Mouse (Mus musculus) kidney, adult 9 months (tissue): ENCODE results near the gene Atg4c.

Experiments used
- DNase-seq: peaks from one replicate; pipeline ENCODE4 v3.0.0; 2022

The Atg4c gene

GRCm38 (mm10) chr4:99186412-99187125 is 7.2 kb upstream of the Atg4c start:
- no peak for DNase-seq

- DNase-seq: no peak
These were observed 1.1 kb upstream of the Atg4c start for GRCm38 (mm10) chr4:99192640-99193039.

GRCm38 (mm10) chr4:99193214-99193613 is 520 bp upstream of the Atg4c start:
- DNase-seq: no peak

GRCm38 (mm10) chr4:99194826-99195225 is 1.1 kb downstream of the Atg4c start:
- DNase-seq: no peak

- no peak for DNase-seq
These were observed 5.0 kb downstream of the Atg4c start for GRCm38 (mm10) chr4:99198721-99199120.

GRCm38 (mm10) chr4:99199757-99200251 is 6.1 kb downstream of the Atg4c start:
- no peak for DNase-seq

GRCm38 (mm10) chr4:99200383-99201136 is 6.8 kb downstream of the Atg4c start:
- no peak for DNase-seq

GRCm38 (mm10) chr4:99205773-99206172 is 12.0 kb downstream of the Atg4c start:
- no peak for DNase-seq

GRCm38 (mm10) chr4:99206356-99206755 is 12.6 kb downstream of the Atg4c start:
- no peak for DNase-seq

- DNase-seq: no peak
These were observed 16.4 kb downstream of the Atg4c start for GRCm38 (mm10) chr4:99210087-99210486.

- no peak for DNase-seq
These were observed 17.9 kb downstream of the Atg4c start for GRCm38 (mm10) chr4:99211606-99212005.

GRCm38 (mm10) chr4:99213123-99213522 is 19.4 kb downstream of the Atg4c start:
- no peak for DNase-seq

GRCm38 (mm10) chr4:99222221-99222620 is 28.5 kb downstream of the Atg4c start:
- DNase-seq: no peak

GRCm38 (mm10) chr4:99224790-99225189 is 31.1 kb downstream of the Atg4c start:
- DNase-seq: no peak

GRCm38 (mm10) chr4:99227226-99227625 is 33.5 kb downstream of the Atg4c start:
- DNase-seq: no peak

GRCm38 (mm10) chr4:99229371-99229770 is 35.6 kb downstream of the Atg4c start:
- DNase-seq: no peak

GRCm38 (mm10) chr4:99235203-99235856 is 41.6 kb downstream of the Atg4c start:
- DNase-seq: peak; percentile 62

- DNase-seq: no peak
These were observed 44.6 kb downstream of the Atg4c start for GRCm38 (mm10) chr4:99238305-99238704.

GRCm38 (mm10) chr4:99241674-99242073 is 47.9 kb downstream of the Atg4c start:
- no peak for DNase-seq

- DNase-seq: no peak
These were observed 55.6 kb downstream of the Atg4c start for GRCm38 (mm10) chr4:99249358-99249757.

- no peak for DNase-seq
These were observed 56.1 kb downstream of the Atg4c start for GRCm38 (mm10) chr4:99249826-99250225.

- no peak for DNase-seq
These were observed 59.2 kb downstream of the Atg4c start for GRCm38 (mm10) chr4:99252957-99253356.

- DNase-seq: no peak
These were observed 69.5 kb downstream of the Atg4c start for GRCm38 (mm10) chr4:99263191-99263590.

GRCm38 (mm10) chr4:99263663-99264062 is 69.9 kb downstream of the Atg4c start:
- DNase-seq: no peak
